Mouse (Mus musculus): ENCODE measurements around the gene Tnnt3.

Gene Tnnt3

GRCm38 (mm10) chr7:142564955-142565643 lies 66.5 kb downstream of the Tnnt3 start:
- no peak for DNase-seq (ENCODE audit: low spot score)

Measured in layer of hippocampus, adult 11-12 months (tissue).